Mouse (Mus musculus): ENCODE measurements around the gene Lrp4.
"Not testable (repeated sequence)": the region's sequence is repeated elsewhere in the genome, so short reads cannot be mapped to it uniquely, and the experiment has no call there.

Lrp4 gene

GRCm38 (mm10) chr2:91485256-91485655 is 27.9 kb downstream of the Lrp4 start:
- ATAC-seq (ENCODE audit: low TSS enrichment) = no peak

DNA sequence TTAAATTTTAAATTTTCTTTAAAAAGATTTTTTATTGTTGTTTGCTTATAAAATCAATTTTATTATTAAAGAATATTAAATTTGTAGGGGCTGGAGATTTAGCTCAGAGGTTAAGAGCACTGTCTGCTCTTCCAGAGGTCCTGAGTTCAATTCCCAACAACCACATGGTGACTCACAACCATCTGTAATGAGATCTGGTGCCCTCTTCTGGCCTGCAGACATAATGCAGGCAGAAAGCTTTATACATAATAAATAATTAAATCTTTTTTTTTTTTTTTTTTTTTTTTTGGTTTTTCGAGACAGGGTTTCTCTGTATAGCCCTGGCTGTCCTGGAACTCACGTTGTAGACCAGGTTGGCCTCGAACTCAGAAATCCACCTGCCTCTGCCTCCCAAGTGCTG is 30.0 kb downstream of the Lrp4 start:
- not testable (repeated sequence) for ATAC-seq (ENCODE audit: low TSS enrichment)

DNA sequence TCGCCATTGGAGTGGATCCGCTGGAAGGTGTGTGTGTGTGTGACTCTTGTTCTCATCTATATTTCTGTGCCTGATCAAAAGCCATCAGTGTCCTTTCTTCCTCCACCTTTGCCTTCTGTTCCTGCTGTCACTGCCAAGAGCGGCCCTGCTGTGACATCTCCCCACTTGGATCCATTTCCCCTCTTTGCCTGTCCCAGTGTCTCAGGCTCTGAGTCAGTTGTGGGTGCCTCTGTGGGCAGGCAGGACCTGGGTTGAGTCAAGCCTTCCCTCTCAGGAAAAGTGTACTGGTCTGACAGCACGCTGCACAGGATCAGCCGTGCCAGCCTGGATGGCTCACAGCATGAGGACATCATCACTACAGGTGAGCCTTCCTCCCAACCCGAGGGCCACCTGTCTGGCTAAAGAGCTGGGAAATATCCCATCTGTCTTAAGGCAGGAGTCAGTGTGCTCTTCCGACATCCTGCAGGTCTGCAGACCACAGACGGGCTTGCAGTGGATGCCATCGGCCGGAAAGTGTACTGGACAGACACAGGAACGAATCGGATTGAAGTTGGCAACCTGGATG is 34.8 kb downstream of the Lrp4 start:
- no peak for ATAC-seq (ENCODE audit: low TSS enrichment)

- ATAC-seq (ENCODE audit: low TSS enrichment) = no peak
Measured at GRCm38 (mm10) chr2:91493981-91494380, 36.7 kb downstream of the Lrp4 start.

DNA sequence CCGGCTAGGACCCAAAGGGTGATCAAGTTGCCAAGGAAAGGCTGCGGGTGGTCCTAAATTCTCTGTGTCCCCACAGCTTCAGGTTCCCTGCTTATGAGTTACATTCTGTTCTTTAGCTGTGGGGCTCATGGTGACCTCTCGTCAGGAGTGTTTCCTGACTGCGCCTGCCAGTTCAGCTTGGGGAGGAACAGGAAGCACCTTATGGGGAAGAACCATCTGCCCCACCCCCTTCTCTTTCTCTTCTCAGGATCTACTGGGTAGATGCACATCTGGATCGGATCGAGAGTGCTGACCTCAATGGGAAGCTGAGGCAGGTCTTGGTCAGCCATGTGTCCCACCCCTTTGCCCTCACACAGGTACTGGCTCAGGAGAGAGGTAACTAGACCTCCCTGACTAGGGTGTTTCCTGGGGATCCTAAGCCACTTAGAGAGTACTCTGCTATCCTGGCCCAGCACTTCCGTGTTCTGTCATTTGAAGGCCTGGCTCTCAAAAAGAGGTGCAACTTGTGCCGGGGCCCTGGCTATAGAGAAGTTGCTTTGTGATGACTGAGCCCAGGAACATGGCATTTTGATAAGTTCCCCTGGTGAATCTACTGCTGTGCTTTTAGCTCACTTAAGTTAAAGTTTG is 40.9 kb downstream of the Lrp4 start:
- no peak for ATAC-seq (ENCODE audit: low TSS enrichment)

DNA sequence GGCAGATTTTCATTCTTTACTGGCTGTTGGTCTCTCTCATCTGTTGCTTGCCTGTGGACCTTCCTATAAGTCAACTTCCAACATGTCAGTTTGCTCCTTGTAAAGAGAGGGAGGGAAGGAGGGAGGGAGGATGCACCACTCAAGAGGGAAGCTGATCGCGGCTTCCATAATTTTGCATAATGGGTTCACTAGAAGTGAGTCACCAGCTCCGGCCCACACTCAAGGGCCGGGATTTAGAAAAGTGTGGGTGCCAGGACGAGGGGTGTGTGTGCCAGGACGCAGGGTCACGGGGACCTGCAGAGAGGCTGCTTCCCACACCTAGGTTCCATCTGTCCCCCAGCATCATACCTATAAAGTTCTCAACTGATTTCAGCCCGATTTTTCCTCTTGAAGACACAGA is 50.8 kb downstream of the Lrp4 start:
- ATAC-seq (ENCODE audit: low TSS enrichment) = peak; percentile 86

GRCm38 (mm10) chr2:91517186-91517585 is 59.9 kb downstream of the Lrp4 start:
- ATAC-seq (ENCODE audit: low TSS enrichment) = peak; percentile 41; the same call in 1 of the 2 replicates

- peak; percentile 100 for ATAC-seq (ENCODE audit: low TSS enrichment)
Measured at GRCm38 (mm10) chr2:91526294-91527146, 69.2 kb downstream of the Lrp4 start, which contains the start of gene Ckap5. TSS of gene Ckap5 (plus strand) at chr2:91526762.

DNA sequence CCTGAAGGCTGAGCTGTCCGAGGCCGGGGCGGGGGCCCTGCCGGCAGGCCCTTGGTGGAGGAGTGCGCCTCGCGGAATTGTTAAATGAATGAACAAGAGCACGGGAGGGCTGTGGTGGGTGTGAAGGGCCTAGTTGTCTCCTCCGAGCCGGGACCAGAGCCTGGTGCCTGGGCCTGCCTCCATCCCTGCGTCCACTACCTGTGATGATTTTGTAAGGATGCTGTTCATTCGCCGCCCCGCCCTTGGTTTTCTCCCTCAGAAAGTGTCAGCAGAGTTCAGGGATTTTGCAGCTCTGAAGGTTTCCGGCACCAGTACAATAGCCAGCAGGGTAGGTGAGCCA is 69.8 kb downstream of the Lrp4 start:
- peak; percentile 66 for ATAC-seq (ENCODE audit: low TSS enrichment)

GRCm38 (mm10) chr2:91537588-91538205 is 80.4 kb downstream of the Lrp4 start:
- peak; percentile 97 for ATAC-seq (ENCODE audit: low TSS enrichment)

Data from frontal cortex, adult (tissue).